Comparison of ENCODE assay signal across 10 mouse cellular contexts in the genomic region with DNA sequence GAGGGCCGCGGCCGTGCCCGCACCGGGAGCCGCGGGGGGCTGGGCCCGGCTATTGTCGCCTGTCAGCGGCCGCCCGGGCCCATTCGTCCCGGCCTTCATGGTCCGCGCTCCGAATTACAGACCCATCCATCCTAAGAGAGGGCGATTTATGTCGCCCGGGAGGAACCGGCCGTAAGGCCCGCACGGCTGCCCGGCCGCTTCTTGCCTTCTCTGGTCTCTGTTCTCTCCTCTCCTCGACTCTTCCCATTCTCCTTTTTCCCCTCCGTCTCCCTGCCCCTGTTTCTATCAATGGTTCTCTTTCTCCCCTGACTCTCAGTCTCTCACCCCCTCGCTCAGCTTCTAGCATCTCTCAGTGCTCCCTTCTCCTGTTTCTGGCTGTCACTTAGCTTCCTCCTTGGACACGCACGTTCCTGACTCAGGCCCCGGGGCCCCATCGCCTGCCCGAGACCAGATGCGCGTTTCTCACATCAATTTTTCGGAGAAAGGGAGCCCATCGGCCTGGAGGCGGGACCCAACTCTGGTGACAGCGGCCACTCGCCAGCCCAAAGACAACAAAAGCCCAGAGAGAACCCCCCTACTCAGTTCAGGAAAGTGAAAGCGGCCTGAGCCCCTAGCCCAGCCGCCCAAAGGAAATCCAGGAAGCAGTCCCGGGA. TPM values are rescaled to one million over a fixed set of nuclear protein-coding genes. Genes with fewer than 3 reads are reported as not detected.
DNase-seq lines count a peak whose midpoint lies in the region; ATAC-seq lines count a peak whose summit lies in the region.
"Had no signal": no experiment of that assay in that cellular context is flagged by ENCODE, and none has a peak within 500 bp of the region (broad histone marks: within the 10 kb centered on the region; RNA-seq: fewer than 3 reads in every experiment).

No protein-coding gene starts in this region.

- H3K4me3 ChIP-seq in intestine, embryonic 15.5 days (replicated peaks) = 0 out of 2 replicates have a peak overlapping the region, but pooled peaks have one; percentile 7
- no peak overlapping the region for H3K4me3 ChIP-seq in intestine, embryonic 16.5 days (ENCODE audit: low read length)
- peak overlapping the region; percentile 23 for H3K4me3 ChIP-seq in embryonic facial prominence, embryonic 14.5 days (ENCODE audit: low read depth, low read length)
- H3K4me3 ChIP-seq in limb, embryonic 10.5 days = peak overlapping the region; percentile 41
- peak overlapping the region; percentile 68 for H3K4me3 ChIP-seq in neural tube, embryonic 13.5 days

- H3K9me3 ChIP-seq in intestine, embryonic 15.5 days = no peaks in the 10 kb centered on the region
- H3K9me3 ChIP-seq in intestine, embryonic 16.5 days (ENCODE audit: control insufficient read depth, low read length) = no peaks in the 10 kb centered on the region
- H3K9me3 ChIP-seq in embryonic facial prominence, embryonic 14.5 days (ENCODE audit: control insufficient read depth, low read length) = no peaks in the 10 kb centered on the region
- no peaks in the 10 kb centered on the region for H3K9me3 ChIP-seq in limb, embryonic 10.5 days (replicated peaks)
- H3K9me3 ChIP-seq in neural tube, embryonic 13.5 days = no peaks in the 10 kb centered on the region

- H3K4me1 ChIP-seq in intestine, embryonic 15.5 days (replicated peaks) = peaks cover 34% of the 10 kb centered on the region
- peaks cover 25% of the 10 kb centered on the region for H3K4me1 ChIP-seq in intestine, embryonic 16.5 days (ENCODE audit: control insufficient read depth, insufficient read depth, low read length)
- peaks cover 12% of the 10 kb centered on the region for H3K4me1 ChIP-seq in embryonic facial prominence, embryonic 14.5 days (ENCODE audit: control insufficient read depth, insufficient read depth, low read length)
- peaks cover 50% of the 10 kb centered on the region for H3K4me1 ChIP-seq in limb, embryonic 10.5 days
- peaks cover 62% of the 10 kb centered on the region for H3K4me1 ChIP-seq in neural tube, embryonic 13.5 days (replicated peaks)

- no peak overlapping the region for H3K4me2 ChIP-seq in intestine, embryonic 15.5 days (replicated peaks)
- no peak overlapping the region for H3K4me2 ChIP-seq in intestine, embryonic 16.5 days (ENCODE audit: low read depth, low read length)
- peak overlapping the region; percentile 43 for H3K4me2 ChIP-seq in embryonic facial prominence, embryonic 14.5 days (ENCODE audit: low read depth, low read length)
- H3K4me2 ChIP-seq in neural tube, embryonic 13.5 days = peak overlapping the region; percentile 75

- DNase-seq in embryonic facial prominence, embryonic 14.5 days (ENCODE audit: low spot score) = no peak
- peak; percentile 71 for DNase-seq in limb, embryonic 10.5 days (ENCODE audit: low spot score)
- DNase-seq in left cerebral cortex, postnatal 14 days (ENCODE audit: low spot score in 2 of 2) = no peak
- DNase-seq in ovary, postnatal 10 days (ENCODE audit: low spot score) = no peak
- no peak for DNase-seq in spleen, adult 12 weeks (ENCODE audit: low spot score)
- DNase-seq: thymus, postnatal 25 days had no signal

- intact Hi-C loops in left cerebral cortex, postnatal 14 days (cut with DNase I) = loop anchor here (5.0 kb wide), 3 partner anchors 79 to 1624 kb away; a partner anchor contains a TSS

- ATAC-seq in intestine, embryonic 15.5 days = no peak
- ATAC-seq in intestine, embryonic 16.5 days = no peak
- ATAC-seq in embryonic facial prominence, embryonic 14.5 days (ENCODE audit: low read depth) = no peak
- peak; percentile 45 for ATAC-seq in neural tube, embryonic 13.5 days (ENCODE audit: low read depth)

- H3K9ac ChIP-seq in intestine, embryonic 15.5 days = no peak overlapping the region
- no peak overlapping the region for H3K9ac ChIP-seq in intestine, embryonic 16.5 days (ENCODE audit: low read depth, low read length)
- H3K9ac ChIP-seq in embryonic facial prominence, embryonic 14.5 days (ENCODE audit: low read depth, low read length) = peak overlapping the region; percentile 37; the same call in 1 of the 2 replicates
- peak overlapping the region; percentile 96 for H3K9ac ChIP-seq in neural tube, embryonic 13.5 days

- no peaks in the 10 kb centered on the region for H3K36me3 ChIP-seq in intestine, embryonic 15.5 days
- no peaks in the 10 kb centered on the region for H3K36me3 ChIP-seq in intestine, embryonic 16.5 days (ENCODE audit: control insufficient read depth, insufficient read depth, low read length)
- H3K36me3 ChIP-seq in embryonic facial prominence, embryonic 14.5 days (ENCODE audit: control insufficient read depth, insufficient read depth, low read length) = no peaks in the 10 kb centered on the region
- no peaks in the 10 kb centered on the region for H3K36me3 ChIP-seq in limb, embryonic 10.5 days
- H3K36me3 ChIP-seq in neural tube, embryonic 13.5 days = peaks cover 2% of the 10 kb centered on the region; the same call in 1 of the 2 replicates

- no peak overlapping the region for H3K27ac ChIP-seq in intestine, embryonic 15.5 days
- H3K27ac ChIP-seq in intestine, embryonic 16.5 days (ENCODE audit: low read length) = no peak overlapping the region
- no peak overlapping the region for H3K27ac ChIP-seq in embryonic facial prominence, embryonic 14.5 days (replicated peaks; ENCODE audit: low read depth, low read length)
- peak overlapping the region; percentile 73 for H3K27ac ChIP-seq in limb, embryonic 10.5 days
- H3K27ac ChIP-seq in neural tube, embryonic 13.5 days (replicated peaks) = peak overlapping the region; percentile 99
- H3K27ac ChIP-seq: macrophage had no signal

- H3K27me3 ChIP-seq in intestine, embryonic 15.5 days (replicated peaks) = peaks cover 97% of the 10 kb centered on the region
- H3K27me3 ChIP-seq in intestine, embryonic 16.5 days (replicated peaks; ENCODE audit: control insufficient read depth, insufficient read depth, low read length) = peaks cover 92% of the 10 kb centered on the region
- peaks cover 100% of the 10 kb centered on the region for H3K27me3 ChIP-seq in embryonic facial prominence, embryonic 14.5 days (replicated peaks; ENCODE audit: control insufficient read depth, insufficient read depth, low read length)
- peaks cover 100% of the 10 kb centered on the region for H3K27me3 ChIP-seq in limb, embryonic 10.5 days (ENCODE audit: low read depth, poor library complexity, severe bottlenecking)
- H3K27me3 ChIP-seq in neural tube, embryonic 13.5 days = peaks cover 70% of the 10 kb centered on the region

- WGBS in intestine, embryonic 15.5 days = under 1% methylated on average over 44 of the region's 44 CpGs
- under 1% methylated on average over 44 of the region's 44 CpGs for WGBS in intestine, embryonic 16.5 days
- WGBS in embryonic facial prominence, embryonic 14.5 days = under 1% methylated on average over 30 of the region's 44 CpGs
- under 1% methylated on average over 44 of the region's 44 CpGs for WGBS in limb, embryonic 10.5 days
- under 1% methylated on average over 44 of the region's 44 CpGs for WGBS in neural tube, embryonic 13.5 days

RNA-seq across cellular contexts. Expression of a gene that starts 4.1 kb away (rescaled TPM):
- polyA plus RNA-seq in intestine, embryonic 15.5 days (2015; fragmentation: Nextera tagmentation; extraction: Ambion mirVana) = 0.08 TPM in 1 of 2 replicates, not detected in the other
- not detected in 2 replicates for polyA plus RNA-seq in intestine, embryonic 16.5 days (2015; fragmentation: Nextera tagmentation; extraction: Ambion mirVana)
- polyA plus RNA-seq in embryonic facial prominence, embryonic 14.5 days (2014; fragmentation: Nextera tagmentation; extraction: Ambion mirVana) = 1.6 and 2.0 TPM in 2 replicates
- polyA plus RNA-seq in limb, embryonic 10.5 days (2016; fragmentation: Nextera tagmentation; extraction: Ambion mirVana) = 3.9 and 6.3 TPM in 2 replicates
- polyA plus RNA-seq in neural tube, embryonic 13.5 days (2015; fragmentation: Nextera tagmentation; extraction: Ambion mirVana) = 16.0 and 16.9 TPM in 2 replicates
- under 1 TPM in 1 of 2 experiments, not detected in 1; 0.13 TPM for total RNA-seq in left cerebral cortex, postnatal 14 days (2021)
- polyA plus RNA-seq: macrophage had no signal

Comparison
In these comparisons a context has a peak if more than half of its experiments do, and no peak if none do; other contexts are left out.
1. H3K27ac ChIP-seq: peak in limb, embryonic 10.5 days (single experiment) and neural tube, embryonic 13.5 days (single experiment); none in intestine, embryonic 15.5 days (single experiment), intestine, embryonic 16.5 days (single experiment) and embryonic facial prominence, embryonic 14.5 days (single experiment).
2. H3K4me2 ChIP-seq: peak in embryonic facial prominence, embryonic 14.5 days (single experiment) and neural tube, embryonic 13.5 days (single experiment); none in intestine, embryonic 15.5 days (single experiment) and intestine, embryonic 16.5 days (single experiment).
3. H3K9ac ChIP-seq: peak in embryonic facial prominence, embryonic 14.5 days (single experiment) and neural tube, embryonic 13.5 days (single experiment); none in intestine, embryonic 15.5 days (single experiment) and intestine, embryonic 16.5 days (single experiment).